Mouse (Mus musculus) liver, embryonic 16.5 days (tissue): Measurements from ENCODE around the gene Pick1. TPM values are rescaled to one million over a fixed set of nuclear protein-coding genes. Genes with fewer than 3 reads are reported as not detected.

Experiments
- ATAC-seq: fragments of 200-750 bp; cut with Nextera tagmentation; 2 replicates; pipeline ENCODE4 v1.8.0; 2017; ENCODE audit warnings: low read depth, mild to moderate bottlenecking, moderate number of reproducible peaks, moderate library complexity
- H3K27ac ChIP-seq: fragments of 300-500 bp; sonication (generic); 2 replicates; pipeline ENCODE4 v1.5.1; 2014; ENCODE audit warnings: mild to moderate bottlenecking, low read length
- H3K27me3 ChIP-seq: fragments of 300-500 bp; sonication (generic); 2 replicates; pipeline ENCODE4 v1.6.1; 2014; ENCODE audit warnings: low read depth, low read length, mixed read lengths; ENCODE audit not compliant: control insufficient read depth, insufficient read depth
- H3K36me3 ChIP-seq: fragments of 300-500 bp; sonication (generic); 2 replicates; pipeline ENCODE4 v1.6.1; 2014; ENCODE audit warnings: mild to moderate bottlenecking; ENCODE audit not compliant: control insufficient read depth, insufficient read depth
- H3K4me1 ChIP-seq: fragments of 300-500 bp; sonication (generic); 2 replicates; pipeline ENCODE4 v1.6.1; 2014; ENCODE audit warnings: low read depth, low read length, mixed read lengths; ENCODE audit not compliant: control insufficient read depth
- H3K4me2 ChIP-seq: fragments of 300-500 bp; sonication (generic); 2 replicates; pipeline ENCODE4 v1.6.1; 2014; ENCODE audit warnings: low read depth, low read length, mixed read lengths
- H3K4me3 ChIP-seq: fragments of 300-500 bp; sonication (generic); 2 replicates; pipeline ENCODE4 v1.5.1; 2014; ENCODE audit warnings: low read depth, mild to moderate bottlenecking, low read length
- H3K9ac ChIP-seq: fragments of 300-500 bp; sonication (generic); 2 replicates; pipeline ENCODE4 v1.6.1; 2014; ENCODE audit warnings: low read depth, low read length
- H3K9me3 ChIP-seq: fragments of 300-500 bp; sonication (generic); replicated peaks from 2 replicates; pipeline ENCODE4 v1.6.1; 2016; ENCODE audit warnings: low read length; ENCODE audit not compliant: control insufficient read depth
- WGBS: fragments of 180-500 bp; shearing (Covaris S2); extraction: QIAGEN DNeasy Blood & Tissue Kit; methylation state at CpG from one replicate; pipeline ENCODE4 v1.1.7; 2014; ENCODE audit not compliant: insufficient replicate concordance; 5-methylcytosine and 5-hydroxymethylcytosine counted together
- polyA plus RNA-seq: library from polyadenylated mRNA; unstranded; fragments of >200 nt; fragmentation: Nextera tagmentation; extraction: Ambion mirVana; gene quantifications from 2 replicates; pipeline ENCODE4 v1.2.1, GENCODE M21; 2015

Pick1 gene
- polyA plus RNA-seq, 1 experiment from 2014 or later: 13.1 TPM

- no peak overlapping the region for H3K27ac ChIP-seq
- WGBS: 64% methylated on average over 8 of the region's 8 CpGs
- no peaks in the 10 kb centered on the region for H3K27me3 ChIP-seq
- H3K36me3 ChIP-seq: no peaks in the 10 kb centered on the region
- no peak overlapping the region for H3K9ac ChIP-seq
- peak; percentile 63 for ATAC-seq
- no peaks in the 10 kb centered on the region for H3K9me3 ChIP-seq
- no peak overlapping the region for H3K4me3 ChIP-seq
- no peak overlapping the region for H3K4me2 ChIP-seq
- H3K4me1 ChIP-seq: no peaks in the 10 kb centered on the region; the same call in 1 of the 2 replicates
Observed at GRCm38 (mm10) chr15:79195492-79195891, 33.5 kb upstream of the Pick1 start.

GRCm38 (mm10) chr15:79199390-79199976, 29.5 kb upstream of the Pick1 start:
- Histone ChIP-seq H3K9me3 (no peaks in the 10 kb centered on the region), H3K27ac (no peak overlapping the region), H3K4me2 (no peak overlapping the region), H3K9ac (no peak overlapping the region), H3K36me3 (no peaks in the 10 kb centered on the region), H3K27me3 (no peaks in the 10 kb centered on the region; the same call in 1 of the 2 replicates), H3K4me3 (no peak overlapping the region), H3K4me1 (no peaks in the 10 kb centered on the region; the same call in none of the 2 replicates)
- 71% methylated on average over 12 of the region's 12 CpGs for WGBS
- ATAC-seq: no peak

GRCm38 (mm10) chr15:79201491-79202150, 27.4 kb upstream of the Pick1 start:
- no peak overlapping the region for H3K27ac ChIP-seq
- H3K4me2 ChIP-seq: no peak overlapping the region
- H3K27me3 ChIP-seq: no peaks in the 10 kb centered on the region; the same call in 1 of the 2 replicates
- no peaks in the 10 kb centered on the region for H3K9me3 ChIP-seq
- H3K4me1 ChIP-seq: no peaks in the 10 kb centered on the region; the same call in 1 of the 2 replicates
- no peak for ATAC-seq
- WGBS: 41% methylated on average over 13 of the region's 13 CpGs
- H3K36me3 ChIP-seq: no peaks in the 10 kb centered on the region
- H3K9ac ChIP-seq: no peak overlapping the region
- H3K4me3 ChIP-seq: no peak overlapping the region

- Histone ChIP-seq H3K4me2 (no peak overlapping the region), H3K27me3 (no peaks in the 10 kb centered on the region; the same call in 1 of the 2 replicates), H3K36me3 (no peaks in the 10 kb centered on the region), H3K4me1 (no peaks in the 10 kb centered on the region; the same call in 1 of the 2 replicates), H3K9me3 (no peaks in the 10 kb centered on the region), H3K27ac (no peak overlapping the region), H3K4me3 (no peak overlapping the region), H3K9ac (no peak overlapping the region)
- 43% methylated on average over 10 of the region's 10 CpGs for WGBS
- ATAC-seq: no peak
Observed at GRCm38 (mm10) chr15:79202575-79202974, 26.4 kb upstream of the Pick1 start.

GRCm38 (mm10) chr15:79208211-79208610, 20.8 kb upstream of the Pick1 start:
- Histone ChIP-seq H3K27ac (no peak overlapping the region), H3K4me3 (no peak overlapping the region), H3K9me3 (no peaks in the 10 kb centered on the region), H3K36me3 (no peaks in the 10 kb centered on the region), H3K27me3 (no peaks in the 10 kb centered on the region; the same call in 1 of the 2 replicates), H3K4me1 (no peaks in the 10 kb centered on the region), H3K4me2 (no peak overlapping the region), H3K9ac (no peak overlapping the region)
- 64% methylated on average over 6 of the region's 6 CpGs for WGBS
- ATAC-seq: no peak

- Histone ChIP-seq H3K4me3 (no peak overlapping the region; the same call in 1 of the 2 replicates), H3K27me3 (no peaks in the 10 kb centered on the region), H3K9me3 (no peaks in the 10 kb centered on the region), H3K36me3 (no peaks in the 10 kb centered on the region), H3K9ac (no peak overlapping the region), H3K27ac (no peak overlapping the region), H3K4me1 (no peaks in the 10 kb centered on the region), H3K4me2 (no peak overlapping the region; the same call in 1 of the 2 replicates)
- WGBS: 50% methylated on average over 25 of the region's 27 CpGs
- ATAC-seq: no peak
Observed at GRCm38 (mm10) chr15:79208758-79209439, 20.1 kb upstream of the Pick1 start.

GRCm38 (mm10) chr15:79210357-79210756, 18.6 kb upstream of the Pick1 start:
- no peaks in the 10 kb centered on the region for H3K36me3 ChIP-seq
- H3K9me3 ChIP-seq: no peaks in the 10 kb centered on the region
- ATAC-seq: no peak
- H3K4me2 ChIP-seq: no peak overlapping the region
- H3K4me3 ChIP-seq: no peak overlapping the region
- no peaks in the 10 kb centered on the region for H3K27me3 ChIP-seq
- WGBS: 63% methylated on average over 2 of the region's 2 CpGs
- H3K27ac ChIP-seq: no peak overlapping the region
- H3K4me1 ChIP-seq: no peaks in the 10 kb centered on the region
- no peak overlapping the region for H3K9ac ChIP-seq

GRCm38 (mm10) chr15:79212750-79213446, 16.1 kb upstream of the Pick1 start:
- Histone ChIP-seq H3K4me3 (no peak overlapping the region), H3K36me3 (no peaks in the 10 kb centered on the region), H3K4me1 (no peaks in the 10 kb centered on the region), H3K4me2 (no peak overlapping the region), H3K27ac (no peak overlapping the region), H3K9ac (no peak overlapping the region), H3K9me3 (no peaks in the 10 kb centered on the region), H3K27me3 (no peaks in the 10 kb centered on the region)
- no peak for ATAC-seq
- WGBS: 74% methylated on average over 26 of the region's 26 CpGs
